Mouse (Mus musculus) CD8-positive naive resting alpha-beta T cell, adult 57 days (primary cell): ENCODE results near the gene Ybx2. TPM values are rescaled to one million over a fixed set of nuclear protein-coding genes. Genes with fewer than 3 reads are reported as not detected.

Experiments
- total RNA-seq: library from RNA; stranded (reverse); gene quantifications from one replicate; pipeline ENCODE4 v1.2.4, GENCODE M21; 2023

Gene Ybx2
- total RNA-seq, result not detected

GRCm38 (mm10) chr11:69935137-69935879 lies at the start of gene Ybx2:
Gene Ybx2, plus strand, starts transcription at chr11:69935796.

GRCm38 (mm10) chr11:69895291-69895690 lies 40.3 kb upstream of the Ybx2 start, which contains the start of gene Acap1:
Gene Acap1, minus strand, starts transcription at chr11:69895539.

GRCm38 (mm10) chr11:69900471-69901405 lies 34.9 kb upstream of the Ybx2 start, which contains the start of the genes 2810408A11Rik and Neurl4:
Gene 2810408A11Rik, minus strand, starts transcription at chr11:69900987.
Gene Neurl4, plus strand, starts transcription at chr11:69901072.

GRCm38 (mm10) chr11:69913554-69914371 lies 21.8 kb upstream of the Ybx2 start, which contains the start of gene Gps2:
Gene Gps2, plus strand, starts transcription at chr11:69913888.

GRCm38 (mm10) chr11:69921114-69922011 lies 14.2 kb upstream of the Ybx2 start, which contains the start of gene Eif5a:
Gene Eif5a, minus strand, starts transcription at chr11:69921958.

GRCm38 (mm10) chr11:69948066-69948762 lies 12.6 kb downstream of the Ybx2 start, which contains the start of gene Slc2a4:
Gene Slc2a4, minus strand, starts transcription at chr11:69948188.

GRCm38 (mm10) chr11:69964650-69965270 lies 29.2 kb downstream of the Ybx2 start, which contains the start of gene Cldn7:
Gene Cldn7, plus strand, starts transcription at chr11:69964779.

GRCm38 (mm10) chr11:69981141-69981762 lies 45.7 kb downstream of the Ybx2 start, which contains the start of gene Ctdnep1:
Gene Ctdnep1, plus strand, starts transcription at chr11:69981156.

GRCm38 (mm10) chr11:69982225-69982624 lies 46.6 kb downstream of the Ybx2 start, which contains the start of gene Elp5:
Gene Elp5, minus strand, starts transcription at chr11:69982517.

Other genes starting within 250 kb of the Ybx2 start
- not detected for gene Tnfsf12, start 239.9 kb upstream of the Ybx2 start, total RNA-seq
- not detected for gene Tnfsfm13, start 239.7 kb upstream of the Ybx2 start, total RNA-seq
- gene Polr2a, start 177.2 kb upstream of the Ybx2 start, total RNA-seq, result 188 TPM
- not detected for gene Slc35g3, start 173.8 kb upstream of the Ybx2 start, total RNA-seq
- 52.4 TPM for gene Zbtb4, start 169.9 kb upstream of the Ybx2 start, total RNA-seq
- 3.1 TPM for gene Chrnb1, start 139.9 kb upstream of the Ybx2 start, total RNA-seq
- not detected for gene Fgf11, start 133.9 kb upstream of the Ybx2 start, total RNA-seq
- gene Tmem102, start 130.2 kb upstream of the Ybx2 start, total RNA-seq, result not detected
- not detected for gene Gm39566, start 120.5 kb upstream of the Ybx2 start, total RNA-seq
- not detected for gene Spem2, start 117.3 kb upstream of the Ybx2 start, total RNA-seq
- gene Spem1, start 113.6 kb upstream of the Ybx2 start, total RNA-seq, result not detected
- gene Nlgn2, start 98.0 kb upstream of the Ybx2 start, total RNA-seq, result 0.49 TPM
- 20.8 TPM for gene Tmem256, start 97.3 kb upstream of the Ybx2 start, total RNA-seq
- 18.2 TPM for gene Plscr3, start 89.4 kb upstream of the Ybx2 start, total RNA-seq
- not detected for gene Tnk1, start 77.1 kb upstream of the Ybx2 start, total RNA-seq
- not detected for gene Tmem95, start 57.8 kb upstream of the Ybx2 start, total RNA-seq
- gene Kctd11, start 54.4 kb upstream of the Ybx2 start, total RNA-seq, result 1.0 TPM
- gene Acap1, start 40.3 kb upstream of the Ybx2 start, total RNA-seq, result 435 TPM
- gene 2810408A11Rik, start 34.8 kb upstream of the Ybx2 start, total RNA-seq, result 2.8 TPM
- 44.9 TPM for gene Neurl4, start 34.7 kb upstream of the Ybx2 start, total RNA-seq
- 145 TPM for gene Gps2, start 21.9 kb upstream of the Ybx2 start, total RNA-seq
- 317 TPM for gene Eif5a, start 13.8 kb upstream of the Ybx2 start, total RNA-seq
- gene Slc2a4, start 12.4 kb downstream of the Ybx2 start, total RNA-seq, result not detected
- gene Cldn7, start 29.0 kb downstream of the Ybx2 start, total RNA-seq, result not detected
- gene Ctdnep1, start 45.4 kb downstream of the Ybx2 start, total RNA-seq, result 114 TPM
- gene Elp5, start 46.7 kb downstream of the Ybx2 start, total RNA-seq, result 36.4 TPM
- 172 TPM for gene Gabarap, start 55.3 kb downstream of the Ybx2 start, total RNA-seq
- 55.3 TPM for gene Phf23, start 60.0 kb downstream of the Ybx2 start, total RNA-seq
- gene Dvl2, start 64.8 kb downstream of the Ybx2 start, total RNA-seq, result 47.2 TPM
- gene Acadvl, start 79.6 kb downstream of the Ybx2 start, total RNA-seq, result 46.3 TPM
- 27.8 TPM for gene Dlg4, start 81.1 kb downstream of the Ybx2 start, total RNA-seq
- gene Asgr1, start 118.3 kb downstream of the Ybx2 start, total RNA-seq, result not detected
- not detected for gene Asgr2, start 156.8 kb downstream of the Ybx2 start, total RNA-seq
- not detected for gene Mgl2, start 194.5 kb downstream of the Ybx2 start, total RNA-seq
- gene Clec10a, start 220.4 kb downstream of the Ybx2 start, total RNA-seq, result not detected